Mouse (Mus musculus) neural tube, embryonic 11.5 days (tissue): ENCODE measurements around the gene Pik3ca. TPM values are rescaled to one million over a fixed set of nuclear protein-coding genes. Genes with fewer than 3 reads are reported as not detected.

Experiments used
- ATAC-seq: fragments of 200-750 bp; cut with Nextera tagmentation; 2 replicates; pipeline ENCODE4 v1.8.0; 2017; ENCODE audit warnings: moderate number of reproducible peaks, mild to moderate bottlenecking, moderate TSS enrichment, moderate library complexity; ENCODE audit not compliant: insufficient read depth, low FRiP score, low TSS enrichment
- DNase-seq: peaks from one replicate; pipeline ENCODE4 v3.0.0-alpha.2; 2015; ENCODE audit warnings: low spot score
- H3K27ac ChIP-seq: fragments of 300-500 bp; sonication (generic); 2 replicates; pipeline ENCODE4 v1.5.1; 2014; ENCODE audit warnings: low read depth, mild to moderate bottlenecking, low read length
- H3K27me3 ChIP-seq: fragments of 300-500 bp; sonication (generic); 2 replicates; pipeline ENCODE4 v1.6.1; 2014; ENCODE audit warnings: mild to moderate bottlenecking, low read length, mixed read lengths; ENCODE audit not compliant: control insufficient read depth, insufficient read depth
- H3K36me3 ChIP-seq: fragments of 300-500 bp; sonication (generic); 2 replicates; pipeline ENCODE4 v1.6.1; 2014; ENCODE audit warnings: mild to moderate bottlenecking, low read length, moderate library complexity, mixed read lengths; ENCODE audit not compliant: control insufficient read depth, insufficient read depth
- H3K4me1 ChIP-seq: fragments of 300-500 bp; sonication (generic); 2 replicates; pipeline ENCODE4 v1.6.1; 2014; ENCODE audit warnings: low read length, mixed read lengths; ENCODE audit not compliant: control insufficient read depth, insufficient read depth
- H3K4me2 ChIP-seq: fragments of 300-500 bp; sonication (generic); 2 replicates; pipeline ENCODE4 v1.6.1; 2014; ENCODE audit warnings: low read depth, mild to moderate bottlenecking, moderate library complexity
- H3K4me3 ChIP-seq: fragments of 300-500 bp; sonication (generic); 2 replicates; pipeline ENCODE4 v1.5.1; 2014; ENCODE audit warnings: low read depth, low read length
- H3K9ac ChIP-seq: fragments of 300-500 bp; sonication (generic); 2 replicates; pipeline ENCODE4 v1.6.1; 2014; ENCODE audit warnings: mild to moderate bottlenecking, low read length
- H3K9me3 ChIP-seq: fragments of 300-500 bp; sonication (generic); 2 replicates; pipeline ENCODE4 v1.6.1; 2016; ENCODE audit warnings: low read length; ENCODE audit not compliant: control insufficient read depth
- WGBS: fragments of 180-500 bp; shearing (Covaris S2); extraction: QIAGEN DNeasy Blood & Tissue Kit; methylation state at CpG from one replicate; pipeline ENCODE4 v1.1.7; 2014; 5-methylcytosine and 5-hydroxymethylcytosine counted together
- polyA plus RNA-seq: library from polyadenylated mRNA; unstranded; fragments of >200 nt; fragmentation: Nextera tagmentation; extraction: Ambion mirVana; gene quantifications from 2 replicates; pipeline ENCODE4 v1.2.1, GENCODE M21; 2014

Gene Pik3ca
- polyA plus RNA-seq, 1 experiment from 2014 or later, result 17.2 TPM

DNA sequence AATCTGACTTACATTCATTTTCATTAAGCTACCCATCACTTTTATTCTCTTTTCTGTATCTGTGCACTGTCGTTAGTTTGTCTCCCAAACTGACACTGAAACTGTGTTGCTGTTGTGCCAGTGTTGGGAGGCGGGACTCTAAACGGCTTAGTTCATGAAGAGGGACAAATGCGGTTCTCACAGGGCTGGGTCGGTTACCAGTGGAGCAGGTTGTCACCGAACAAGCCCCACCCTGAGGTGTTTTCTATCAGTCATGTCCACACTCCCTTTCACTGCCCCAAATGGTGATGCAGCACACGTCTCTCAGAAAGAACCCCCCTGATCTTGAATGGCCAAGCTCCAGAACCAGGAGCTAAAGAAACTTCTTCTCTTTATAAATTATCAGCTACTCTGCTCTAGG lies 25.5 kb upstream of the Pik3ca start:
- no peaks in the 10 kb centered on the region for H3K36me3 ChIP-seq
- no peaks in the 10 kb centered on the region for H3K27me3 ChIP-seq
- H3K4me1 ChIP-seq, result no peaks in the 10 kb centered on the region
- no peak overlapping the region for H3K27ac ChIP-seq
- H3K4me3 ChIP-seq, result no peak overlapping the region
- H3K9me3 ChIP-seq, result no peaks in the 10 kb centered on the region
- H3K4me2 ChIP-seq, result no peak overlapping the region
- no peak overlapping the region for H3K9ac ChIP-seq
- no peak for ATAC-seq
- DNase-seq, result no peak
- 78% methylated on average over 7 of the region's 7 CpGs for WGBS

DNA sequence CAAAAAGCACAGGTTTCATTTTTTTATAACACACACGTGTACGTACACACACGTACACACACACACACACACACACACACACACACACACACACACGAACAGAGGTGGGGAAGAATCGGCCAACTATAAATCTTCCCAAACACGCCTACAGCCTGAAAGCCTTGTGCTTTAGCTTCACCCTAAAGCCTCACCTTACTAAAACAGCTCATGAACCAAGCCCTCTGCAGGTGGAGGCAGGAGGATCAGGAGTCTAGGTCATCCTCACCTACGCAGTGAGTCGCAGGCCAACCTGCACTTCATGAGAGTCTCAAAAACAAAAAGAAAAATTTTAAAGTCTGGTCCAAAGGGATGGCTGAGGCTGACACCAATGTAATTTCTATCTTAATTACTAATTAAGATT lies 25.0 kb upstream of the Pik3ca start:
- Histone ChIP-seq H3K4me3 (no peak overlapping the region), H3K27me3 (no peaks in the 10 kb centered on the region), H3K27ac (no peak overlapping the region), H3K9me3 (no peaks in the 10 kb centered on the region), H3K4me1 (no peaks in the 10 kb centered on the region), H3K9ac (no peak overlapping the region), H3K4me2 (no peak overlapping the region), H3K36me3 (no peaks in the 10 kb centered on the region)
- DNase-seq, result no peak
- 86% methylated on average over 8 of the region's 8 CpGs for WGBS
- ATAC-seq, result no peak

DNA sequence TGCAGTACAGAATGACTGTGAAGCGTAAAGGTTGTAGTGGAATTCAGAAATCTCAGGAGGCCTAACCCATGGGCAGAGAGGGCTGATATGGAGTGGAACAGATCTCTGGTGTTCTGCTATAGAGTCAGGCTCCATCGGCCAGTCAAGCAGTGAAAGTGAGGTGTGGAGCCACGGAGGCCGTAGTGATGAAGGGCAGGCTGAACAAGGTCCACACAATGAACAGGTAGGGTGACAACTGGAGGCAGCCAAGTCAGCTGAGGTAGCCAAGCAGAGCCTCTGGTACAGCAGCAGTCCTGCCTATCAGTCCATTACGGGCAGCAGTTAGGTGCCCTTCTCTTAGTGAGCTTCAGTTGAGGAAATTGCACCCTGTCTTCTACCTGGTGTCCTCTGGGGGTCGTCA lies 24.2 kb upstream of the Pik3ca start:
- Histone ChIP-seq H3K9me3 (no peaks in the 10 kb centered on the region), H3K36me3 (no peaks in the 10 kb centered on the region), H3K27ac (no peak overlapping the region), H3K4me2 (no peak overlapping the region), H3K9ac (no peak overlapping the region), H3K27me3 (no peaks in the 10 kb centered on the region), H3K4me1 (no peaks in the 10 kb centered on the region), H3K4me3 (no peak overlapping the region)
- WGBS, result 87% methylated on average over 6 of the region's 6 CpGs
- ATAC-seq, result no peak
- no peak for DNase-seq

DNA sequence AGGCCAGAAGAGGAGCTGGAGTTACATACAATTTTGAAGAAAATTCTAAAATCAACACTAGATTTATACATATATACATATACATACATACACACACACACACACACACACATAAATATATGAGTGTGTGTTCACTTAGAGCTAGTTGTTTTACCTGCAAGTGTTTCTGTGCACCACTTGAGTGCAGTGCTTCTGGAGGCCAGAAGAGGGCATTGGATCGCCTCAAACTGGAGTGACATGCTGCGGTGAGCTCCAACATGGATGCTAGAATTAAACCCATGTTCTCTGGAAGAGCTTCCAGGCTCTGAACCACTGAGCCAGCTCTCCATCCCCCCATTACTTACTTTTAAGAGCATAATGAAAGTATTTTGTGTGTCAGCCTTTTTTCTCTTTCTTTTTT lies 17.6 kb upstream of the Pik3ca start:
- DNase-seq, result no peak
- Histone ChIP-seq H3K36me3 (no peaks in the 10 kb centered on the region), H3K4me2 (no peak overlapping the region), H3K9me3 (no peaks in the 10 kb centered on the region), H3K9ac (no peak overlapping the region), H3K27me3 (no peaks in the 10 kb centered on the region), H3K4me1 (no peaks in the 10 kb centered on the region), H3K4me3 (no peak overlapping the region), H3K27ac (no peak overlapping the region)
- no peak for ATAC-seq
- WGBS, result 35% methylated on average over 2 of the region's 2 CpGs

- no peak for DNase-seq
- no peaks in the 10 kb centered on the region for H3K27me3 ChIP-seq
- H3K27ac ChIP-seq, result no peak overlapping the region
- no peaks in the 10 kb centered on the region for H3K4me1 ChIP-seq
- no peaks in the 10 kb centered on the region for H3K36me3 ChIP-seq
- 88% methylated on average over 3 of the region's 3 CpGs for WGBS
- no peak overlapping the region for H3K4me3 ChIP-seq
- H3K9me3 ChIP-seq, result no peaks in the 10 kb centered on the region
- H3K9ac ChIP-seq, result no peak overlapping the region
- no peak for ATAC-seq
- no peak overlapping the region for H3K4me2 ChIP-seq
Observed at GRCm38 (mm10) chr3:32381556-32381955, 15.9 kb upstream of the Pik3ca start.

GRCm38 (mm10) chr3:32392841-32393240 lies 4.6 kb upstream of the Pik3ca start:
- Histone ChIP-seq H3K4me1 (no peaks in the 10 kb centered on the region), H3K27me3 (no peaks in the 10 kb centered on the region), H3K36me3 (no peaks in the 10 kb centered on the region), H3K4me2 (no peak overlapping the region), H3K4me3 (no peak overlapping the region), H3K9me3 (no peaks in the 10 kb centered on the region), H3K27ac (no peak overlapping the region), H3K9ac (no peak overlapping the region)
- WGBS, result 90% methylated on average over 4 of the region's 4 CpGs
- no peak for ATAC-seq
- DNase-seq, result no peak

GRCm38 (mm10) chr3:32393986-32394385 lies 3.5 kb upstream of the Pik3ca start:
- ATAC-seq (no peak), DNase-seq (no peak)
- 92% methylated on average over 8 of the region's 8 CpGs for WGBS
- Histone ChIP-seq H3K4me2 (no peak overlapping the region), H3K4me1 (peaks cover 5% of the 10 kb centered on the region), H3K4me3 (no peak overlapping the region), H3K9ac (no peak overlapping the region), H3K9me3 (no peaks in the 10 kb centered on the region), H3K27ac (no peak overlapping the region), H3K27me3 (no peaks in the 10 kb centered on the region), H3K36me3 (no peaks in the 10 kb centered on the region)

DNA sequence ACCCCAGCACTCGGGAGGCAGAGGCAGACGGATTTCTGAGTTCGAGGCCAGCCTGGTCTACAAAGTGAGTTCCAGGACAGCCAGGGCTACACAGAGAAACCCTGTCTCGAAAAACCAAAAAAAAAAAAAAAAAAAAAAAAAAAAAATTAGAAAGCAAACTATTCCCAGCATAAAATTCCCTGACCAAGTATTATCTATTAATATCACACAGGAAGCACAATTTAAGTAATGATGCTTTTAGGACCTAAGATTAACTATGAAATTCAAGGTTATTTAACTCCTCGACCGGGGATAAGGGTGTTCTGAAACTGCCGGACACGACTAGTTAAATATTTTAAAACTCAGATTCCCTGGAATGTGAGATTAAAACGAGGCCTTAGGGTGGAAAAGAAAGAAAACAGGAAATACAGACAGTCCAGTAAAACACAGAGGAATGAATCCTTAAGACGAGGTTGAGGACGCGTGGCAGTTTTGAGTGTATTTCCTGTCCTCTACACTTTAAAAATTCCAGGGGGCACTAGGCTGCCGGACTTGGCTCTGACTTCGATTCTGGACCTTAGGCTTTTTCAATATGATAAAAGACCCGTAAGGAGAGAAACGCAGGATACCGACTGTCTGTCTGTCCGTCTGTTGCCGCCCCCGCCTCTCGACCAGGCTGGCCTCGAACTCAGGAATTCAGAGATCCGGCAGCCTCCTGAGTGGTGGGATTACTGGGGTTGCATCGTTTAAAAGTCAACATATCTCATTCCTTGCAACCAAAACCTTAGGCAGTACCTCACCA lies 1.5 kb upstream of the Pik3ca start:
- Histone ChIP-seq H3K4me2 (peak overlapping the region; percentile 54), H3K9ac (peak overlapping the region; percentile 94), H3K27ac (peak overlapping the region; percentile 63), H3K36me3 (no peaks in the 10 kb centered on the region), H3K4me1 (peaks cover 13% of the 10 kb centered on the region), H3K9me3 (no peaks in the 10 kb centered on the region), H3K27me3 (no peaks in the 10 kb centered on the region), H3K4me3 (peak overlapping the region; percentile 88)
- ATAC-seq, result no peak
- DNase-seq, result peak; percentile 15
- WGBS, result 30% methylated on average over 23 of the region's 24 CpGs

GRCm38 (mm10) chr3:32396794-32397460 lies 544 bp upstream of the Pik3ca start:
- peak overlapping the region; percentile 98 for H3K27ac ChIP-seq
- DNase-seq, result peak; percentile 97
- H3K9ac ChIP-seq, result peak overlapping the region; percentile 94
- no peaks in the 10 kb centered on the region for H3K36me3 ChIP-seq
- under 1% methylated on average over 45 of the region's 77 CpGs for WGBS
- ATAC-seq, result peak; percentile 97
- peaks cover 13% of the 10 kb centered on the region for H3K4me1 ChIP-seq
- H3K4me2 ChIP-seq, result peak overlapping the region; percentile 54
- H3K27me3 ChIP-seq, result no peaks in the 10 kb centered on the region
- no peaks in the 10 kb centered on the region for H3K9me3 ChIP-seq
- H3K4me3 ChIP-seq, result peak overlapping the region; percentile 88
